Mouse (Mus musculus): ENCODE measurements around the gene Rfx4. TPM values are rescaled to one million over a fixed set of nuclear protein-coding genes. Genes with fewer than 3 reads are reported as not detected.

Gene Rfx4
- polyA plus RNA-seq, 1 experiment from 2014 or later: 0.06 TPM

DNA sequence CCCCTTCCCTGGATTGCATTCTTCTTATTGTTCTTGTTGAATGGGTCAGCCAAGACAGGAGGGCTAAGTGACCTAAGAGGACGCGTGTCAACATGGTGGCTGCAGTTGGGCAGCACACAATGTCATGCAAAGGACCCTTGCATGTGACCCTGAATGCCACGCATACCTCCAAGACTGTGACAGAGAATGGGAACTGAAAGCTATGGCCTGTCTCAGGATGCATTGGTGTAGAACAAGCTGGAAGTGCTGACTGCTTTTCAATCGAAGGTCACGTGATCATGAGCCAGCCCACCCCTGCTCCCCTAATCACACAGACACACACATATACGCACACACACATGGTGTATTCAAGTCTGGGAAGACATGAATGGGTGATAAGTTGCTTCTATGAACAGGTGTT, 107.6 kb downstream of the Rfx4 start:
- Histone ChIP-seq H3K4me2 (ENCODE audit: low read depth, low read length) (no peak overlapping the region), H3K9me3 (ENCODE audit: control insufficient read depth, low read length) (no peaks in the 10 kb centered on the region), H3K27ac (ENCODE audit: low read length) (no peak overlapping the region), H3K27me3 (ENCODE audit: control insufficient read depth, insufficient read depth, low read depth, low read length) (no peaks in the 10 kb centered on the region; the same call in 1 of the 2 replicates), H3K9ac (ENCODE audit: low read length) (no peak overlapping the region), H3K36me3 (ENCODE audit: control insufficient read depth, insufficient read depth, low read length) (no peaks in the 10 kb centered on the region), H3K4me3 (ENCODE audit: low read length) (no peak overlapping the region), H3K4me1 (replicated peaks; ENCODE audit: control insufficient read depth, insufficient read depth, low read length) (peaks cover 6% of the 10 kb centered on the region)
- no peak for ATAC-seq (ENCODE audit: low read depth)
- 83% methylated on average over 6 of the region's 6 CpGs for WGBS

DNA sequence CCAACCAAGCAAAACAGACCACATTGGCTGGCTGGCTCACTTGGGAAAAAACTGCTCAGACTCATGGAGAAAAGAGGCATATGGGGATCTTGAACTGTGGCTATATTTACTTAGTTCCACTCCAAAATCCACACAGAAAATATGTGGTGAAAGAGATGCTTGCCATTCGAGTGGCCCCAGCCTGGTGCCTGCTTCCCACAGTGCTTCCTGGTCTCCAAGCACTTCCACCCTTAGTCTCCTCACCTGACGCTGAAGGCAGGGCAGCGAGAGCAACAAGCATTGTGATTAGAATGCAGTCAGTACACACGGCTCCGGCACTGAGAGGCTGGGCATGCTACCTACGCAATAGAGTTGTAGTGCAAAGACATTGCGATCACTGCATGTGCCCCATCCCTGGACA, 111.7 kb downstream of the Rfx4 start:
- Histone ChIP-seq H3K4me2 (ENCODE audit: low read depth, low read length) (no peak overlapping the region), H3K9me3 (ENCODE audit: control insufficient read depth, low read length) (no peaks in the 10 kb centered on the region), H3K4me1 (replicated peaks; ENCODE audit: control insufficient read depth, insufficient read depth, low read length) (no peaks in the 10 kb centered on the region), H3K9ac (ENCODE audit: low read length) (no peak overlapping the region), H3K4me3 (ENCODE audit: low read length) (no peak overlapping the region), H3K27me3 (ENCODE audit: control insufficient read depth, insufficient read depth, low read depth, low read length) (no peaks in the 10 kb centered on the region), H3K36me3 (ENCODE audit: control insufficient read depth, insufficient read depth, low read length) (no peaks in the 10 kb centered on the region), H3K27ac (ENCODE audit: low read length) (no peak overlapping the region)
- ATAC-seq (ENCODE audit: low read depth): peak; percentile 67
- WGBS: 60% methylated on average over 7 of the region's 7 CpGs

DNA sequence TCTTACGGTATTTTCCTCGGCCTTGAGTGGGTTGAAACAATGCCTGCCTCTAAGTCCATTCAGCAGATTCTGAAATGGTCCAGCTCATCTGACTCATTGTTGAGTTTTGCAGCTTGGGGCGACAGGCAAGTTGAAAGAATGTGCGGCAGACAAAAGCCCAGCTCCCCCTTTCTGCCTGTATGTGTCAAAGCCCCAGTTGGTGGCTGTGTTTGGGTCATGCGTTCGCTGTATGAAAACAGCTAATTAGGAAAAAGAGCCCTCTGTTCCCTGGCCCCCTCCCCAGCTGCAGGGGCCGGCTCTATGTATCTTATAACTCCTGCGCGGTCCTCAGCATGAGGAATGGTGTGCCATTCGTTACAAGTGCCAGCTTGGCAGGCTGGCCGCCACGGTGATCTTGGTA, 115.4 kb downstream of the Rfx4 start:
- 60% methylated on average over 12 of the region's 12 CpGs for WGBS
- Histone ChIP-seq H3K27ac (ENCODE audit: low read length) (no peak overlapping the region), H3K27me3 (ENCODE audit: control insufficient read depth, insufficient read depth, low read depth, low read length) (no peaks in the 10 kb centered on the region), H3K4me3 (ENCODE audit: low read length) (no peak overlapping the region), H3K36me3 (ENCODE audit: control insufficient read depth, insufficient read depth, low read length) (no peaks in the 10 kb centered on the region), H3K4me1 (replicated peaks; ENCODE audit: control insufficient read depth, insufficient read depth, low read length) (no peaks in the 10 kb centered on the region), H3K4me2 (ENCODE audit: low read depth, low read length) (no peak overlapping the region), H3K9ac (ENCODE audit: low read length) (no peak overlapping the region), H3K9me3 (ENCODE audit: control insufficient read depth, low read length) (no peaks in the 10 kb centered on the region)
- no peak for ATAC-seq (ENCODE audit: low read depth)

- no peaks in the 10 kb centered on the region for H3K4me1 ChIP-seq (replicated peaks; ENCODE audit: control insufficient read depth, insufficient read depth, low read length)
- H3K4me3 ChIP-seq (ENCODE audit: low read length): no peak overlapping the region
- no peak overlapping the region for H3K27ac ChIP-seq (ENCODE audit: low read length)
- H3K9me3 ChIP-seq (ENCODE audit: control insufficient read depth, low read length): no peaks in the 10 kb centered on the region
- H3K4me2 ChIP-seq (ENCODE audit: low read depth, low read length): no peak overlapping the region
- WGBS: 68% methylated on average over 4 of the region's 4 CpGs
- H3K9ac ChIP-seq (ENCODE audit: low read length): no peak overlapping the region
- H3K36me3 ChIP-seq (ENCODE audit: control insufficient read depth, insufficient read depth, low read length): no peaks in the 10 kb centered on the region
- ATAC-seq (ENCODE audit: low read depth): no peak
- no peaks in the 10 kb centered on the region for H3K27me3 ChIP-seq (ENCODE audit: control insufficient read depth, insufficient read depth, low read depth, low read length)
These were observed 116.1 kb downstream of the Rfx4 start for GRCm38 (mm10) chr10:84871921-84872320.

DNA sequence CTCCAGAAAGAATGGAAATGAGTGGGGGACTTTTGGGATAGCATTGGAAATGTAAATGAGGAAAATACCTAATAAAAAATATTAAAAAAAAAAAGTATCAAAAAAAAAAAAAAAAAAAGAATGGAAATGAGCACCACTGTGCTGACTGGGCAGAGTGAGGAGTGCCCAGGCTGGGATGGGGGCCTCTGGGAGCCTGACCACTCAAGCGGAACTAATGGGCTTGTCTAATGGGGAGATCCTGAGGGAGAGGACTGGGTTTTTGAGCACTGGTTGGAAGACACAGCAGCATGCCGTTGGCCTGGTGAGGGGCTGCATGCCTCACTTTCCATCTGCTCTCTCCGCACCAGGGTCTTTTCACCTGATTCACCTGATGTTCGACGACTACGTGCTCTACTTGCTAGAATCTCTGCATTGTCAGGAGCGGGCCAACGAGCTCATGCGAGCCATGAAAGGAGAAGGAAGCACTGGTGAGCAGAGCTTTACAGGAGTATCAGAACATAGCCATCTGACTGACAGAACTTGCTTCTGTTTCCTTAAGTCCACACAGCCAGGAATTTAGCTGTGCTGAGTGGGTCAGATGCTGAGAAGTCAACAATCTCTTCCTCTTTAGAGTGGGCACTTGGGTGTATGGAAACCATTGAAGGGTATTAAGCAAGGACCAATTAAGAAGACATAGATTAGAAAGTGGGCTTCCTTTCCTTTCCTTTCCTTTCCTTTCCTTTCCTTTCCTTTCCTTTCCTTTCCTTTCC, 124.1 kb downstream of the Rfx4 start:
- Histone ChIP-seq H3K4me1 (replicated peaks; ENCODE audit: control insufficient read depth, insufficient read depth, low read length) (no peaks in the 10 kb centered on the region), H3K27me3 (ENCODE audit: control insufficient read depth, insufficient read depth, low read depth, low read length) (no peaks in the 10 kb centered on the region), H3K9me3 (ENCODE audit: control insufficient read depth, low read length) (no peaks in the 10 kb centered on the region), H3K27ac (ENCODE audit: low read length) (no peak overlapping the region), H3K4me2 (ENCODE audit: low read depth, low read length) (no peak overlapping the region), H3K9ac (ENCODE audit: low read length) (no peak overlapping the region), H3K36me3 (ENCODE audit: control insufficient read depth, insufficient read depth, low read length) (no peaks in the 10 kb centered on the region), H3K4me3 (ENCODE audit: low read length) (no peak overlapping the region)
- no peak for ATAC-seq (ENCODE audit: low read depth)
- WGBS: 60% methylated on average over 9 of the region's 9 CpGs

- Histone ChIP-seq H3K36me3 (ENCODE audit: control insufficient read depth, insufficient read depth, low read length) (no peaks in the 10 kb centered on the region), H3K4me3 (ENCODE audit: low read length) (no peak overlapping the region), H3K4me2 (ENCODE audit: low read depth, low read length) (no peak overlapping the region), H3K9ac (ENCODE audit: low read length) (no peak overlapping the region), H3K4me1 (replicated peaks; ENCODE audit: control insufficient read depth, insufficient read depth, low read length) (peaks cover 12% of the 10 kb centered on the region), H3K9me3 (ENCODE audit: control insufficient read depth, low read length) (no peaks in the 10 kb centered on the region), H3K27me3 (ENCODE audit: control insufficient read depth, insufficient read depth, low read depth, low read length) (no peaks in the 10 kb centered on the region), H3K27ac (ENCODE audit: low read length) (no peak overlapping the region)
- no peak for ATAC-seq (ENCODE audit: low read depth)
- WGBS: 74% methylated on average over 2 of the region's 2 CpGs
These were observed 126.7 kb downstream of the Rfx4 start for GRCm38 (mm10) chr10:84882528-84882927.

- peaks cover 12% of the 10 kb centered on the region for H3K4me1 ChIP-seq (replicated peaks; ENCODE audit: control insufficient read depth, insufficient read depth, low read length)
- no peak overlapping the region for H3K4me2 ChIP-seq (ENCODE audit: low read depth, low read length)
- ATAC-seq (ENCODE audit: low read depth): no peak
- no peaks in the 10 kb centered on the region for H3K36me3 ChIP-seq (ENCODE audit: control insufficient read depth, insufficient read depth, low read length)
- 45% methylated on average over 5 of the region's 5 CpGs for WGBS
- H3K9ac ChIP-seq (ENCODE audit: low read length): no peak overlapping the region
- H3K9me3 ChIP-seq (ENCODE audit: control insufficient read depth, low read length): no peaks in the 10 kb centered on the region
- peaks cover 3% of the 10 kb centered on the region; the same call in 1 of the 2 replicates for H3K27me3 ChIP-seq (ENCODE audit: control insufficient read depth, insufficient read depth, low read depth, low read length)
- H3K4me3 ChIP-seq (ENCODE audit: low read length): no peak overlapping the region
- no peak overlapping the region for H3K27ac ChIP-seq (ENCODE audit: low read length)
These were observed 129.6 kb downstream of the Rfx4 start for GRCm38 (mm10) chr10:84885341-84885884.

DNA sequence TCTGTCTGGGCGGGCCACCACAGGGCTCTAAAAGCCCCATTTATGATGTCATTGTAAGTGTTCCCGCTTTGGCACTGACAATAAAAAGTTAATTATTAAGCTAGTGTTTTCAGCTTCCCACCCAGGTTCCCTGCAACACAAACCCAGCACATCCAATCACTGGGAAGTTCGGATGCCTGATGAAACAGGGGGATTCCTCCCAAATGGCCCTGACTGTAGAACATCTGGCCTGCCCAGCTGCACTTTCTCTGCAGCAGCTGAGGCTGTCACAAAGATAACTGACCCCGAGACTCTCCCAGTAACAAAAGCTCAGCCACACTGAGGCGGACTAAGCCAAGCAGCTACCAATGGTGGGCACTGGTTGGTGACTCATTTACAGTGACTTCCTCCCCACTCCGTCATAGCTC, 130.4 kb downstream of the Rfx4 start:
- Histone ChIP-seq H3K9ac (ENCODE audit: low read length) (no peak overlapping the region), H3K4me1 (replicated peaks; ENCODE audit: control insufficient read depth, insufficient read depth, low read length) (peaks cover 12% of the 10 kb centered on the region), H3K27me3 (ENCODE audit: control insufficient read depth, insufficient read depth, low read depth, low read length) (peaks cover 3% of the 10 kb centered on the region; the same call in 1 of the 2 replicates), H3K36me3 (ENCODE audit: control insufficient read depth, insufficient read depth, low read length) (no peaks in the 10 kb centered on the region), H3K27ac (ENCODE audit: low read length) (no peak overlapping the region), H3K4me3 (ENCODE audit: low read length) (peak overlapping the region; percentile 4; the same call in 1 of the 2 replicates), H3K9me3 (ENCODE audit: control insufficient read depth, low read length) (no peaks in the 10 kb centered on the region), H3K4me2 (ENCODE audit: low read depth, low read length) (peak overlapping the region; percentile 31)
- 10% methylated on average over 6 of the region's 6 CpGs for WGBS
- peak; percentile 94 for ATAC-seq (ENCODE audit: low read depth)

- Histone ChIP-seq H3K4me2 (ENCODE audit: low read depth, low read length) (peak overlapping the region; percentile 31), H3K27ac (ENCODE audit: low read length) (no peak overlapping the region), H3K27me3 (ENCODE audit: control insufficient read depth, insufficient read depth, low read depth, low read length) (peaks cover 3% of the 10 kb centered on the region; the same call in 1 of the 2 replicates), H3K9me3 (ENCODE audit: control insufficient read depth, low read length) (no peaks in the 10 kb centered on the region), H3K4me3 (ENCODE audit: low read length) (peak overlapping the region; percentile 4; the same call in 1 of the 2 replicates), H3K9ac (ENCODE audit: low read length) (no peak overlapping the region), H3K4me1 (replicated peaks; ENCODE audit: control insufficient read depth, insufficient read depth, low read length) (peaks cover 12% of the 10 kb centered on the region), H3K36me3 (ENCODE audit: control insufficient read depth, insufficient read depth, low read length) (no peaks in the 10 kb centered on the region)
- 33% methylated on average over 8 of the region's 8 CpGs for WGBS
- ATAC-seq (ENCODE audit: low read depth): peak; percentile 2; the same call in 1 of the 2 replicates
These were observed 130.9 kb downstream of the Rfx4 start for GRCm38 (mm10) chr10:84886785-84887184.
